Mouse (Mus musculus) T-cell, adult 66 days (primary cell): Measurements from ENCODE around the gene Ccdc63. TPM values are rescaled to one million over a fixed set of nuclear protein-coding genes. Genes with fewer than 3 reads are reported as not detected.

Experiments used
- total RNA-seq, 2 experiments: library from RNA; stranded (reverse); gene quantifications; 3 replicates in 1 of 2; 4 replicates in 1 of 2; pipeline ENCODE4 v1.2.4; 2023

The Ccdc63 gene
- total RNA-seq: not detected

GRCm38 (mm10) chr5:122140723-122141122, at the start of gene Ccdc63:
TSS of gene Ccdc63 (minus strand) at chr5:122140823.

GRCm38 (mm10) chr5:122157827-122158381, 17.3 kb upstream of the Ccdc63 start, which contains the start of gene Ppp1cc:
TSS of gene Ppp1cc (plus strand) at chr5:122158278.

Other genes with a start within 250 kb of the Ccdc63 start
- gene Cux2, start 90.7 kb downstream of the Ccdc63 start, total RNA-seq: not detected
- gene Myl2, start 39.9 kb downstream of the Ccdc63 start, total RNA-seq: not detected
- gene Ppp1cc, start 17.5 kb upstream of the Ccdc63 start, total RNA-seq: 100 to 1,000 TPM; 275 to 280 TPM
- 10 to 100 TPM; 73.6 to 74.4 TPM for gene Hvcn1, start 66.0 kb upstream of the Ccdc63 start, total RNA-seq
- 1 to 10 TPM; 2.5 to 2.8 TPM for gene Tctn1, start 123.6 kb upstream of the Ccdc63 start, total RNA-seq
- 10 to 100 TPM; 35.9 to 42.7 TPM for gene Pptc7, start 143.5 kb upstream of the Ccdc63 start, total RNA-seq
- 1 to 10 TPM; 5.3 to 7.7 TPM for gene Rad9b, start 213.4 kb upstream of the Ccdc63 start, total RNA-seq
- gene Vps29, start 213.5 kb upstream of the Ccdc63 start, total RNA-seq: 10 to 100 TPM; 54.6 to 72.1 TPM
- 10 to 100 TPM; 59.8 to 72.1 TPM for gene Gpn3, start 231.1 kb upstream of the Ccdc63 start, total RNA-seq
- gene Fam216a, start 231.5 kb upstream of the Ccdc63 start, total RNA-seq: 10 to 100 TPM in 1 of 2 experiments, 1 to 10 TPM in 1; 9.0 to 13.7 TPM